Mouse (Mus musculus) right cerebral cortex, postnatal 4 days (tissue): Measurements from ENCODE around the gene Gm44965.
"Not testable (repeated sequence)": the region's sequence is repeated elsewhere in the genome, so short reads cannot be mapped to it uniquely, and the experiment has no call there.

Experiments
- DNase-seq: peaks from one replicate; pipeline ENCODE4 v3.0.0-alpha.2; 2022

Gm44965 gene

GRCm38 (mm10) chr6:48581257-48581656 is 12.5 kb upstream of the Gm44965 start:
- DNase-seq, result no peak

- DNase-seq, result peak; percentile 31
Measured at GRCm38 (mm10) chr6:48582037-48582436, 11.7 kb upstream of the Gm44965 start.

- DNase-seq, result no peak
Measured at GRCm38 (mm10) chr6:48589194-48589750, 4.5 kb upstream of the Gm44965 start, which contains the start of gene Gm45021. Gene Gm45021, plus strand, starts transcription at chr6:48589610.

GRCm38 (mm10) chr6:48591221-48591845 is 2.4 kb upstream of the Gm44965 start:
- DNase-seq, result no peak

GRCm38 (mm10) chr6:48591871-48592270 is 1.9 kb upstream of the Gm44965 start:
- DNase-seq, result no peak

- no peak for DNase-seq
Measured at GRCm38 (mm10) chr6:48594043-48594738, 450 bp downstream of the Gm44965 start.

GRCm38 (mm10) chr6:48595278-48595677 is 1.5 kb downstream of the Gm44965 start:
- no peak for DNase-seq

GRCm38 (mm10) chr6:48596545-48597232 is 2.9 kb downstream of the Gm44965 start:
- DNase-seq, result no peak

GRCm38 (mm10) chr6:48597233-48597625 is 3.5 kb downstream of the Gm44965 start:
- DNase-seq, result no peak

GRCm38 (mm10) chr6:48600594-48600993 is 6.9 kb downstream of the Gm44965 start:
- no peak for DNase-seq

GRCm38 (mm10) chr6:48601271-48602079 is 7.7 kb downstream of the Gm44965 start, which contains the start of gene Zfp775:
Gene Zfp775, plus strand, starts transcription at chr6:48602063.
- peak; percentile 96 for DNase-seq

GRCm38 (mm10) chr6:48602080-48602741 is 8.5 kb downstream of the Gm44965 start:
- peak; percentile 56 for DNase-seq

GRCm38 (mm10) chr6:48608124-48608523 is 14.4 kb downstream of the Gm44965 start:
- DNase-seq, result no peak

- no peak for DNase-seq
Measured at GRCm38 (mm10) chr6:48609512-48609911, 15.8 kb downstream of the Gm44965 start.

- DNase-seq, result no peak
Measured at GRCm38 (mm10) chr6:48610657-48611056, 16.9 kb downstream of the Gm44965 start.

- DNase-seq, result no peak
Measured at GRCm38 (mm10) chr6:48613464-48613863, 19.7 kb downstream of the Gm44965 start.

- no peak for DNase-seq
Measured at GRCm38 (mm10) chr6:48614756-48615155, 21.0 kb downstream of the Gm44965 start.

GRCm38 (mm10) chr6:48620031-48620430 is 26.3 kb downstream of the Gm44965 start:
- DNase-seq, result no peak

- not testable (repeated sequence) for DNase-seq
Measured at GRCm38 (mm10) chr6:48622186-48622843, 28.6 kb downstream of the Gm44965 start.

- no peak for DNase-seq
Measured at GRCm38 (mm10) chr6:48623460-48623859, 29.7 kb downstream of the Gm44965 start.

- DNase-seq, result no peak
Measured at GRCm38 (mm10) chr6:48626464-48626863, 32.7 kb downstream of the Gm44965 start, which contains the start of gene AI854703. Gene AI854703, plus strand, starts transcription at chr6:48626764.
